In the genomic region with DNA sequence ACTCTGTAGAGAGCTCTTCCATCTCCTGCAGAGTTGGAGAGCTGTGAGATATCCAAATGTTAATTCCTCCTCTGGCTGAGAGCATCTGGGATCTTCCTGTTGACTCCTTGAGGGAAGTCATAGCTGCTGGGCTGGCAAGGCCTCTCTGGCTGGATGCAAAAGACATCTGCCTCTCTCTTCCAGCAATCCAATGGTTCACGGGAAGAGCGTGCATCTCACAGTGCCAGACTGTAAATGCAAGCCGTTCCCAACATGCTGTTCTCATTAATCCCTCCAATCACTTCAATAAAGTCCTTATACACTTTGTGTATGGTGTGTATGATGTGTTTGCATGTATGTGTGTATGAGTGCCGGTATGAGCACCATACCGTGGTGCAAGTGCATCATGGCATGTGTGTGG, we compare ENCODE assay signal across 15 mouse cellular contexts. TPM values are rescaled to one million over a fixed set of nuclear protein-coding genes. Genes with fewer than 3 reads are reported as not detected.
"Had no signal": no experiment of that assay in that cellular context is flagged by ENCODE, and none has a peak within 500 bp of the region (broad histone marks: within the 10 kb centered on the region; RNA-seq: fewer than 3 reads in every experiment).

No protein-coding gene starts in this region.

- DNase-seq: kidney, adult 2 months; kidney, postnatal 14 days; liver; liver, embryonic 13.5 days; liver, postnatal 0 days; lung, postnatal 14 days; retina, postnatal 1 day; thymus, postnatal 36 days had no signal

- H3K27ac ChIP-seq: kidney, embryonic 15.5 days; left cerebral cortex, adult 2 months; liver, embryonic 13.5 days; lung, embryonic 15.5 days; macrophage; midbrain, embryonic 12.5 days; neural tube, embryonic 13.5 days had no signal

- H3K4me2 ChIP-seq: kidney, embryonic 15.5 days; liver, embryonic 13.5 days; lung, embryonic 15.5 days; midbrain, embryonic 12.5 days; neural tube, embryonic 13.5 days had no signal

- H3K36me3 ChIP-seq: kidney, embryonic 15.5 days; liver, embryonic 13.5 days; lung, embryonic 15.5 days; midbrain, embryonic 12.5 days; neural tube, embryonic 13.5 days had no signal

- ATAC-seq: liver, postnatal 0 days; midbrain, embryonic 16.5 days had no signal

- H3K9me3 ChIP-seq: kidney, embryonic 15.5 days; liver, embryonic 13.5 days; lung, embryonic 15.5 days; midbrain, embryonic 12.5 days; neural tube, embryonic 13.5 days had no signal

- H3K27me3 ChIP-seq: kidney, embryonic 15.5 days; liver, embryonic 13.5 days; lung, embryonic 15.5 days; midbrain, embryonic 12.5 days; neural tube, embryonic 13.5 days had no signal

- H3K4me3 ChIP-seq: kidney, embryonic 15.5 days; left cerebral cortex, adult 2 months; liver, embryonic 13.5 days; lung, embryonic 15.5 days; midbrain, embryonic 12.5 days; neural tube, embryonic 13.5 days had no signal

- H3K9ac ChIP-seq: kidney, embryonic 15.5 days; liver, embryonic 13.5 days; liver, postnatal 0 days; lung, embryonic 15.5 days; midbrain, embryonic 12.5 days; neural tube, embryonic 13.5 days had no signal

RNA-seq across cellular contexts. Expression of a gene that starts 32.8 kb away (rescaled TPM):
- polyA plus RNA-seq: macrophage had no signal
